Mouse (Mus musculus): ENCODE measurements around the gene Gm20425. TPM values are rescaled to one million over a fixed set of nuclear protein-coding genes. Genes with fewer than 3 reads are reported as not detected.

The Gm20425 gene
- total RNA-seq, 1 experiment = 0.04 TPM

DNA sequence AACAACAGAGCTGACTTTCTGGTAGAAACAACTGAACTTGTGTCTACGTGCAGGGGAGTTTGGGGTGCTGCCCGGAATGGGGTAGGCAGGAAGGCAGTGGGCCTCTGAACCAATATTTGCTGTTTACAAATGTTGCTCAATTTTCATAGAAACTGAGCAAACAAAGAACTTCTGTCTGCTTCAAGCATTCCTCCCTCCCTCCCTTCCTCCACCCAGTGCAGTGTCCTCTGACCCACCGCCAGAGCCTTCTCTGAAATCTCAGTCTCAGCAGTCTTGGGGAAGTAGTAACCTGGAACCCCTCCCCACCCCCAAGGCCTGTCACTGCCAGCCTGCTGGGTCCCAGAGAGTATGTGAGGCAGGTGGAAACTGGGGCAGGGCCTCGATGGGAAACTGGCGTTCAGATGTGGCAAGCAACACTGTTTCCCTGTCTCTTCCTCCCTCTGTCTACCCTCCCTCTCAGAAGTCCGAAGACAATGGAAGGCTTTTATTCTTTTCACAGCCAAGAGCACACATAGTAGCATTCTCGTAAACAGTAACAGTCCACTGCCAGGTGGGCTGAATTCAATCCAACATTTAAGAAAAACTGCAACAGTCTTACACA, 4.6 kb upstream of the Gm20425 start:
- TF ChIP-seq MAFK (IDR thresholded peaks at IDR 0.05; ENCODE audit: insufficient read depth, low read depth, low read length) (no peak), CHD2 (IDR thresholded peaks at IDR 0.05; ENCODE audit: low read depth, low read length) (no peak), ZNF384 (IDR thresholded peaks at IDR 0.05; ENCODE audit: low read depth, low read length) (no peak), ZC3H11A (IDR thresholded peaks at IDR 0.05; ENCODE audit: borderline replicate concordance, low read depth, low read length) (no peak), HCFC1 (IDR thresholded peaks at IDR 0.05; ENCODE audit: borderline replicate concordance, insufficient read depth, low read length) (no peak)
- no peak overlapping the region for H3K27ac ChIP-seq (ENCODE audit: insufficient read depth, low read depth, low read length, poor library complexity, severe bottlenecking)
- no peaks in the 10 kb centered on the region for H3K9me3 ChIP-seq (ENCODE audit: control insufficient read depth, insufficient read depth, low read depth, low read length)
- in situ Hi-C loops (cut with MboI; ENCODE audit: low sequenced_read_pairs in 2 of 2, unreplicated experiment in 2 of 2) = no loop called here
- H3K4me3 ChIP-seq (ENCODE audit: insufficient read depth in 1 of 2, low read depth in 1 of 2, low read length in 2 of 2, poor library complexity in 1 of 2, severe bottlenecking in 1 of 2) = no peak overlapping the region
- no peak for DNase-seq (ENCODE audit: low read depth, low spot score)
- H3K36me3 ChIP-seq (ENCODE audit: control insufficient read depth, insufficient read depth, low read length, poor library complexity, severe bottlenecking) = no peaks in the 10 kb centered on the region
- peaks cover 0 to 6% of the 10 kb centered on the region in 2 experiments; a peak in 1 of 4 replicates for H3K4me1 ChIP-seq (ENCODE audit: control insufficient read depth in 2 of 2, insufficient read depth in 2 of 2, low read length in 2 of 2, poor library complexity in 1 of 2)
- no peak overlapping the region for H3K9ac ChIP-seq (ENCODE audit: insufficient read depth, low read depth, low read length, poor library complexity, severe bottlenecking)

- Histone ChIP-seq H3K4me3 (ENCODE audit: insufficient read depth in 1 of 2, low read depth in 1 of 2, low read length in 2 of 2, poor library complexity in 1 of 2, severe bottlenecking in 1 of 2) (no peak overlapping the region), H3K4me1 (ENCODE audit: control insufficient read depth in 2 of 2, insufficient read depth in 2 of 2, low read length in 2 of 2, poor library complexity in 1 of 2) (peaks cover 0 to 11% of the 10 kb centered on the region in 2 experiments; a peak in 1 of 4 replicates), H3K9me3 (ENCODE audit: control insufficient read depth, insufficient read depth, low read depth, low read length) (no peaks in the 10 kb centered on the region), H3K9ac (ENCODE audit: insufficient read depth, low read depth, low read length, poor library complexity, severe bottlenecking) (no peak overlapping the region), H3K27ac (ENCODE audit: insufficient read depth, low read depth, low read length, poor library complexity, severe bottlenecking) (no peak overlapping the region), H3K36me3 (ENCODE audit: control insufficient read depth, insufficient read depth, low read length, poor library complexity, severe bottlenecking) (no peaks in the 10 kb centered on the region)
- in situ Hi-C loops (cut with MboI; ENCODE audit: low sequenced_read_pairs in 2 of 2, unreplicated experiment in 2 of 2) = no loop called here
- no peak for TF ChIP-seq MAFK (IDR thresholded peaks at IDR 0.05; ENCODE audit: insufficient read depth, low read depth, low read length)
- no peak for TF ChIP-seq ZC3H11A (IDR thresholded peaks at IDR 0.05; ENCODE audit: borderline replicate concordance, low read depth, low read length)
- TF ChIP-seq HCFC1 (IDR thresholded peaks at IDR 0.05; ENCODE audit: borderline replicate concordance, insufficient read depth, low read length) = no peak
- TF ChIP-seq ZNF384 (IDR thresholded peaks at IDR 0.05; ENCODE audit: low read depth, low read length) = no peak
- no peak for TF ChIP-seq CHD2 (IDR thresholded peaks at IDR 0.05; ENCODE audit: low read depth, low read length)
- no peak for DNase-seq (ENCODE audit: low read depth, low spot score)
Measured at GRCm38 (mm10) chr9:103234059-103234458, 4.0 kb upstream of the Gm20425 start.

DNA sequence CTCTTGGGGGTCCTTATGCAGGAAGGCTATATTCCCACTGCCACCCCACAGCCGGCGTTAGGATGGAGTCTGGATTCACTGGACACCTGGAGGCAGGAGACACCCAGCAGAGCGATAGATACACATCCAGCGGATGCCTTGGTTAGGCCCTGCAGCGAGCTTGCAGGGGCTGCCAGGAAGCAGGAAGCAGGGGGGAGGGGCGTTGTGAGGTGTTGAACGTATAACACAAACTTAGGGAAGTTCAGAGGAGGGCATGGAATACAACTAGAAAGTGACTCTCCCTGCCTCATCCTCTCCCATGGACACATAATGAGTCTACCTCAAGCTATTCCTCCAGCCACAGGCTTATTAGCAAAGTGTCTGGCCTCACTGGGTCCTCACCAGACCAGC, 2.9 kb upstream of the Gm20425 start:
- no peak for DNase-seq (ENCODE audit: low read depth, low spot score)
- TF ChIP-seq ZNF384 (IDR thresholded peaks at IDR 0.05; ENCODE audit: low read depth, low read length) (no peak), HCFC1 (IDR thresholded peaks at IDR 0.05; ENCODE audit: borderline replicate concordance, insufficient read depth, low read length) (no peak), MAFK (IDR thresholded peaks at IDR 0.05; ENCODE audit: insufficient read depth, low read depth, low read length) (no peak), CHD2 (IDR thresholded peaks at IDR 0.05; ENCODE audit: low read depth, low read length) (no peak), ZC3H11A (IDR thresholded peaks at IDR 0.05; ENCODE audit: borderline replicate concordance, low read depth, low read length) (no peak)
- in situ Hi-C loops (cut with MboI; ENCODE audit: low sequenced_read_pairs in 2 of 2, unreplicated experiment in 2 of 2) = no loop called here
- Histone ChIP-seq H3K9me3 (ENCODE audit: control insufficient read depth, insufficient read depth, low read depth, low read length) (no peaks in the 10 kb centered on the region), H3K4me3 (ENCODE audit: insufficient read depth in 1 of 2, low read depth in 1 of 2, low read length in 2 of 2, poor library complexity in 1 of 2, severe bottlenecking in 1 of 2) (no peak overlapping the region), H3K9ac (ENCODE audit: insufficient read depth, low read depth, low read length, poor library complexity, severe bottlenecking) (no peak overlapping the region), H3K27ac (ENCODE audit: insufficient read depth, low read depth, low read length, poor library complexity, severe bottlenecking) (no peak overlapping the region), H3K36me3 (ENCODE audit: control insufficient read depth, insufficient read depth, low read length, poor library complexity, severe bottlenecking) (no peaks in the 10 kb centered on the region), H3K4me1 (ENCODE audit: control insufficient read depth in 2 of 2, insufficient read depth in 2 of 2, low read length in 2 of 2, poor library complexity in 1 of 2) (peaks cover 0 to 12% of the 10 kb centered on the region in 2 experiments; a peak in 1 of 4 replicates)

DNA sequence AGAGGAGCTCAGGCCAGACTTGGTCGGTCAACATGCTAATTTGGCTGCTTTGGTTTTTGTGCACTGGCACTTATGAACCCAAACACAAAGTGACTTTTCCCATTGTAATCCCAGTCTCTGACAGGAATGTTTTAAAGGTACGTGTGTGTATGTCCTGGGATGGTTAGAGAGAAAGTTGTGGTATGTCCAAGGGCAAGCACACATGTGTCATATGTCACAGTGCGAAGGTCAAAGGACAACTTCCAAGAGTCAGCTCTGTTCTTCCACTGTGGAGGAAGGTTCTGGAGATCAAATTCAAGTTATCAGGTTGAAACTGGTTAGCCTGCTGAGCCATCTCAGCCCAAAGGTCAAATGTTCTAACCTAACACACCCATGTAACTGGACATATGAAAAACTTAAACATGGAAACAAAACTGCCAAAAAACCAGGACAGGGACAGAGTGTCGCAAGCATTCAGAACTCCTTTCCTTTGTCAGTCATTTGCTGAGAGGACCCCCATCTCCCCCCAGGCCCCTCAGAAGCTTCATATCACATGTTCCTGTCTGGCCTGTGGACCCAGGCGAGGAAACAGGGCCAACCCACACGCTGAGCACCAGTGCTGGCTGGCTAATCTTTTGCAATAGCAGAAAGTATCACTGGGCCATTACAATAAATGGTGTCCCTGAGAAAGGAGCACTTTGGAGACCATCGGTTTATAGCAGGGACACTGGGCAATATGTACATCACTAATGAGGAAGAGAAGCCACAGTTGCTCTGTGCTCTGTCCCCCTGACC, 2.3 kb upstream of the Gm20425 start:
- Histone ChIP-seq H3K36me3 (ENCODE audit: control insufficient read depth, insufficient read depth, low read length, poor library complexity, severe bottlenecking) (no peaks in the 10 kb centered on the region), H3K4me1 (ENCODE audit: control insufficient read depth in 2 of 2, insufficient read depth in 2 of 2, low read length in 2 of 2, poor library complexity in 1 of 2) (peaks cover 0 to 12% of the 10 kb centered on the region in 2 experiments; a peak in 1 of 4 replicates), H3K4me3 (ENCODE audit: insufficient read depth in 1 of 2, low read depth in 1 of 2, low read length in 2 of 2, poor library complexity in 1 of 2, severe bottlenecking in 1 of 2) (no peak overlapping the region), H3K9ac (ENCODE audit: insufficient read depth, low read depth, low read length, poor library complexity, severe bottlenecking) (no peak overlapping the region), H3K9me3 (ENCODE audit: control insufficient read depth, insufficient read depth, low read depth, low read length) (no peaks in the 10 kb centered on the region), H3K27ac (ENCODE audit: insufficient read depth, low read depth, low read length, poor library complexity, severe bottlenecking) (no peak overlapping the region)
- in situ Hi-C loops (cut with MboI; ENCODE audit: low sequenced_read_pairs in 2 of 2, unreplicated experiment in 2 of 2) = no loop called here
- TF ChIP-seq HCFC1 (IDR thresholded peaks at IDR 0.05; ENCODE audit: borderline replicate concordance, insufficient read depth, low read length) = no peak
- no peak for TF ChIP-seq CHD2 (IDR thresholded peaks at IDR 0.05; ENCODE audit: low read depth, low read length)
- no peak for TF ChIP-seq MAFK (IDR thresholded peaks at IDR 0.05; ENCODE audit: insufficient read depth, low read depth, low read length)
- no peak for TF ChIP-seq ZC3H11A (IDR thresholded peaks at IDR 0.05; ENCODE audit: borderline replicate concordance, low read depth, low read length)
- no peak for TF ChIP-seq ZNF384 (IDR thresholded peaks at IDR 0.05; ENCODE audit: low read depth, low read length)
- DNase-seq (ENCODE audit: low read depth, low spot score) = no peak

Measured in ES-E14 (cell line).